Mouse (Mus musculus): Measurements from ENCODE around the gene 4833439L19Rik.
"Not testable (repeated sequence)": the region's sequence is repeated elsewhere in the genome, so short reads cannot be mapped to it uniquely, and the experiment has no call there.

Gene 4833439L19Rik

GRCm38 (mm10) chr13:54565201-54565581, at the start of gene 4833439L19Rik:
TSS of gene 4833439L19Rik (minus strand) at chr13:54565435.
- peak; percentile 96 to 97 for DNase-seq (ENCODE audit: low spot score in 2 of 2)

- DNase-seq (ENCODE audit: low spot score in 2 of 2): not testable (repeated sequence)
These were observed 47.9 kb upstream of the 4833439L19Rik start for GRCm38 (mm10) chr13:54613141-54613540.

GRCm38 (mm10) chr13:54610972-54611754, 45.9 kb upstream of the 4833439L19Rik start, which contains the start of gene Cltb:
TSS of gene Cltb (minus strand) at chr13:54611344.
- DNase-seq (ENCODE audit: low spot score in 2 of 2): peak; percentile 89 to 92

- peak; percentile 51 for DNase-seq (ENCODE audit: low spot score in 2 of 2)
These were observed 45.4 kb upstream of the 4833439L19Rik start for GRCm38 (mm10) chr13:54610613-54610971.

- no peak for DNase-seq (ENCODE audit: low spot score in 2 of 2)
These were observed 44.1 kb upstream of the 4833439L19Rik start for GRCm38 (mm10) chr13:54609301-54609700.

GRCm38 (mm10) chr13:54608666-54609065, 43.4 kb upstream of the 4833439L19Rik start:
- peak; percentile 26 to 56 for DNase-seq (ENCODE audit: low spot score in 2 of 2)

GRCm38 (mm10) chr13:54608002-54608401, 42.8 kb upstream of the 4833439L19Rik start:
- no peak for DNase-seq (ENCODE audit: low spot score in 2 of 2)

GRCm38 (mm10) chr13:54607204-54607603, 42.0 kb upstream of the 4833439L19Rik start:
- DNase-seq (ENCODE audit: low spot score in 2 of 2): no peak

GRCm38 (mm10) chr13:54605426-54605825, 40.2 kb upstream of the 4833439L19Rik start:
- no peak for DNase-seq (ENCODE audit: low spot score in 2 of 2)

GRCm38 (mm10) chr13:54604221-54604620, 39.0 kb upstream of the 4833439L19Rik start:
- DNase-seq (ENCODE audit: low spot score in 2 of 2): no peak

- DNase-seq (ENCODE audit: low spot score in 2 of 2): no peak
These were observed 38.3 kb upstream of the 4833439L19Rik start for GRCm38 (mm10) chr13:54603501-54603900.

GRCm38 (mm10) chr13:54602639-54603111, 37.4 kb upstream of the 4833439L19Rik start:
- no peak for DNase-seq (ENCODE audit: low spot score in 2 of 2)

- no peak for DNase-seq (ENCODE audit: low spot score in 2 of 2)
These were observed 33.4 kb upstream of the 4833439L19Rik start for GRCm38 (mm10) chr13:54598622-54599143.

- DNase-seq (ENCODE audit: low spot score in 2 of 2): no peak
These were observed 31.6 kb upstream of the 4833439L19Rik start for GRCm38 (mm10) chr13:54596870-54597269.

- no peak for DNase-seq (ENCODE audit: low spot score in 2 of 2)
These were observed 31.0 kb upstream of the 4833439L19Rik start for GRCm38 (mm10) chr13:54596107-54596690.

- DNase-seq (ENCODE audit: low spot score in 2 of 2): no peak
These were observed 28.4 kb upstream of the 4833439L19Rik start for GRCm38 (mm10) chr13:54593617-54594016.

- peak in 1 of 2 experiments; percentile 17 for DNase-seq (ENCODE audit: low spot score in 2 of 2)
These were observed 26.6 kb upstream of the 4833439L19Rik start for GRCm38 (mm10) chr13:54591776-54592356.

- peak; percentile 98 for DNase-seq (ENCODE audit: low spot score in 2 of 2)
These were observed 25.0 kb upstream of the 4833439L19Rik start, which contains the start of the genes Nop16 and Higd2a for GRCm38 (mm10) chr13:54589996-54590951. TSS of gene Nop16 (minus strand) at chr13:54590090. TSS of gene Higd2a (plus strand) at chr13:54590207.

GRCm38 (mm10) chr13:54589414-54589995, 24.3 kb upstream of the 4833439L19Rik start:
- no peak for DNase-seq (ENCODE audit: low spot score in 2 of 2)

- no peak for DNase-seq (ENCODE audit: low spot score in 2 of 2)
These were observed 20.6 kb upstream of the 4833439L19Rik start for GRCm38 (mm10) chr13:54585831-54586230.

- DNase-seq (ENCODE audit: low spot score in 2 of 2): no peak
These were observed 17.6 kb upstream of the 4833439L19Rik start for GRCm38 (mm10) chr13:54582860-54583259.

All from right cerebral cortex, adult 2 months (tissue).